Mouse (Mus musculus): ENCODE data around the gene Gkn1.

Gene Gkn1

DNA sequence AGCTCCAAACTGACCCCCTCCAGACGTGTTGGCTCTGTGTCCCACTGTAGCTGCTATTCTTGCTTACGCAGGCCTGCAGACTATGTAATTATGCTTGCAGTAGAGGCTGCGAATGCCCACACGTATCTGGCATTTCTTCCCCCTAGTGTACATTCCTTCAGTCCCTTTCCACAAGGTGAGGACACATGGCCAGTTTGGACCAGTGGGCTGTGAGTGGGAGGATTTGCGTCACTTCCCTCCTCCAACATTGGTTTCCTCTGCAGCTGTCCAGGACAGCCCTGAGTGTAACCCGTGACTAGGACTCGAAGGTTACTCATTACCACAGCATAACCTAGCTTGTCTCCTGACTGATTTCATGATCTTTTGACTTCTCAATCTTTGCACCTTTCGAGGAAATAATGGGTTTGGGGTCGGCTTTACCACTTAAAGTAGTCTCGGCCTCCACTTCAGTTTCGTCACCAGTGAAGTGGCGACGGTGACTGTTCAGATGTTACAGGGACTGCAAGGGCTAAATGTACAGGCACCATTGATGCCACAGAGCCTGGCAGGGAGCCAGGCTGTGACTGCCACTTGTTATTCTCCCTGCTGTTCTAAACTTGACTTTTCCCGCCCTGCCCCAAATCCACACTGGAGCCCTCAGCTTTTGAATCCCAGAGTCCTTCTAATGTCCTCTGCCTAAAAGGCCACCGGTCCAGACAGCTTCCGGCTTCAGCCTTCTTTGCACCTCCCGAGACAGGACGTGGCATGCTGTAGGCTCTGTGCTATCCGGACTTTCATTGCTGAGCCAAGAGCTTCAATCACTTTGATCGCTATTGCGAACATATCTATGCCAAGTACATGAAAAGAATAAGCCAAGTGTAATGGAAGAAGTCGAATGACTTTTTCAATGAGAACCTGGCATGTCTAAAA, 22.2 kb downstream of the Gkn1 start:
- no peak for ATAC-seq (ENCODE audit: insufficient number of reproducible peaks, low FRiP score, low TSS enrichment)

- ATAC-seq (ENCODE audit: insufficient number of reproducible peaks, low FRiP score, low TSS enrichment): no peak
These were observed 23.8 kb downstream of the Gkn1 start for GRCm38 (mm10) chr6:87326932-87327331.

- ATAC-seq (ENCODE audit: insufficient number of reproducible peaks, low FRiP score, low TSS enrichment): no peak
These were observed 27.4 kb downstream of the Gkn1 start for GRCm38 (mm10) chr6:87323381-87323780.

DNA sequence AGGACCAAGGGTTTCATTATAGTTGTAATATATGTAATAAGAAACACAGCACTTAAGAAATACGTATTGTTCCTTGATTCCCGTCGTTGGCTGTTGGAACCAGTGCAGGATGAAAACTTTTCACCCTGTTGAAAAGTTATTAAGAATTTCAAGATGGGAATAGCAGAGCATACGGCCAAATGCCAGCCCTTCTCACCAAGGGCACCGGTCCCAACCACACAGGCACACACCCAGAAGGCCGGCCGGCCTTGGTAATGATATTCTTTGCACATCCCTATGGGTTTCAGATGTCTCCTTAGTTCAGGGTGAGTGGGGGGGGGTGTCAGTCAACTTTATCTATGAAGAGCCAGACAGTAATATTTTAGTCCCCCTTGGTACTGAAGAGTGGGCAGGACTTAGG, 32.1 kb downstream of the Gkn1 start:
- ATAC-seq (ENCODE audit: insufficient number of reproducible peaks, low FRiP score, low TSS enrichment): no peak

DNA sequence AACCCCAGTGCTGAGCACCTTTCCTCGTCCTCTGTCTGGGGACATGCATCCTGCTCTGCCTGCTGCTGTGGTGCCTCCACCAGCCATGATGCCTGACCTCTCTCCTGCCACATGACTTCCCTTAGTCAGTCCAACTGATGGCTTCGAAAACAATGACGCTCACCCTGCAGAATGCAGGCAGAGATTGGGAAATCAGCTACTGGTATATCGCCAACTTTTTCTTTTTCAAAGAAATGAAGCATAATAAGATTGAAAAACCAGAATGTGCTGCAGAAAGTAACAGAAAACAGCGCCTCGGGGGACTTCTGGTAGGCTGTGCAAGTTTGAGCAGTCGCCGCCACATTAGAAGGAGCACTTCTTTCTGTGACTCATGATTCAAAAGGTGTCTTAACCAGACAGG, 33.8 kb downstream of the Gkn1 start:
- ATAC-seq (ENCODE audit: insufficient number of reproducible peaks, low FRiP score, low TSS enrichment): no peak

GRCm38 (mm10) chr6:87312761-87313160, 38.0 kb downstream of the Gkn1 start:
- ATAC-seq (ENCODE audit: insufficient number of reproducible peaks, low FRiP score, low TSS enrichment): no peak

GRCm38 (mm10) chr6:87304486-87304885, 46.3 kb downstream of the Gkn1 start:
- ATAC-seq (ENCODE audit: insufficient number of reproducible peaks, low FRiP score, low TSS enrichment): no peak

DNA sequence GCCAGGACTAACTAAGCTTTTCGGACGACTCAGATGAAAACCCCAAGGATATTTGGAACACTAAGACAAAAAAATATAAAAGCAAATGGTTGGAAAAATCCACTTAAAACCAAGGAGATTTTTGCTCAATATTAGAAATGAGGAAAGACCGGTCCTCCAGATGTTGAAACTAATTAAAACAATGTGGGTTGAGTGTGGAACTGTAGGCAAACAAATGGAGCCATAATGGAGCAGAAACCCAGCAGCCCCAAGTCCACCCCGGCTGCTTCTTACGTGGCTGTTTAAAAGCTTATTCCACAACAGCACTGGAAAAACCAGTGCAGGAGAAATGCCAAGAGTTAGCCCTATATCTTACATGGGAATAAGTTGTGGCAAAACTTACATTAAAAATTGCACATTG, 48.0 kb downstream of the Gkn1 start:
- no peak for ATAC-seq (ENCODE audit: insufficient number of reproducible peaks, low FRiP score, low TSS enrichment)

DNA sequence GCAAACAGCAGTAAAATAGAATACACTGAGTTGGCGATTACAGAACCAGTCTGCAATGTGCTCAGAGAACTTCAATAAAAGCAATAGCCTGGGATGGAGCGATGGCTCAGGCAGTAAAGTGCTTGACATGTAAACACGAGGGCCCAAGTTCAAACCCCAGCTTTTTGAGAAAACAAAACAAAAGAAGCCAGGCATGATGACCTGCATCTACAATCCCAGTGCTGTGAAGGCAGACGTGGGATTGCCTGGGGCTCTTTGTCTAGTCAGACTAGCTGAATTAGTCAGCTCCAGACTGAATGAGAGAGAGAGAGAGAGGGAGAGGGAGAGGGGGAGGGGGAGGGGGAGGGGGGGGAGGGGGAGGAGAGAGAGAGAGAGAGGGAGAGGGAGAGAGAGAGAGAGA, 48.8 kb downstream of the Gkn1 start:
- no peak for ATAC-seq (ENCODE audit: insufficient number of reproducible peaks, low FRiP score, low TSS enrichment)
